Mouse (Mus musculus): Measurements from ENCODE around the gene Dctpp1. TPM values are rescaled to one million over a fixed set of nuclear protein-coding genes. Genes with fewer than 3 reads are reported as not detected.

Gene Dctpp1
- total RNA-seq, 2 experiments from 2014 or later = 27.9 to 29.5 TPM

DNA sequence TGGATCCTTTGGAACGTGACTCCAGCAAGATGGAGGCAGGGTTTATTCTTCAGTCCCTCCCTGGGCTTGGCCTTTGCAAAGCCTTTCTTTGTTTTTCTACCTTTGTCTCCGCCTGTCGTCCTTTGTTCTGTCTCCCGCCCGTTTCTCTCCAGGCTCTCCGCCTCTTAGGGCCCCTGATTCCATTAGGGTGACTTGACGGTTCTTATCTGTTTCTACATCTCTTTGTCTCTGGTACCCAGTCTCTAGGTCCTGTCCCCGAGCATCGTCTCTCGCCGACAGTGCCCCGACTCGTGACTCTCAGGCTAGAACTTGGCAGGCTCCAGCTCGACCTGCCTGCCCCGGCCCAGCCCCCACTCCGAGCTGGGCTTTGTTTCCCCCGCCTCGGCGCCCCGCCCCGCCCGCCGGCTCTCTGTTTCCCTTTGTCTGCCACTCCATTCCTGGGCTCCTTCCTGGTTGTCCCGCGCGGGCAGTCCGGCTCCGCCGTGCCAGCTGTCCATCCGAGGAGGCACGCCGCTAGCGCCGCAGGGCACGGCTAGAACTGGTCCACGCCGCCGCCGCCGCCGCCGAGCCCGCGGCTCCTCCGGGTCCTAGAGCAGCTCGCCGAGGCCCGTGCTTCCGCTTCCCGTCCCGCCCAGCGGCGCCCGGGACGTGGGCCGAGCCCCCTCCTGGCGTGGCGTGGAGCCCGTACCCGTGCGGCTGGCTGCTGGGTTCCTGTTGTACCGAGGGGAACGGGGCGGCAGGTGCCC, 27.7 kb downstream of the Dctpp1 start, which contains the start of the genes Zfp553 and Sept1:
Gene Zfp553 (plus strand): TSS at position 440 of the 746 bp plus-strand sequence.
Gene Sept1 (minus strand): TSS at position 509 of the 746 bp plus-strand sequence.
- peak; percentile 79 for DNase-seq (ENCODE audit: low spot score in 2 of 2)

- DNase-seq (ENCODE audit: low spot score in 2 of 2) = no peak
Measured at GRCm38 (mm10) chr7:127231826-127232621, 28.5 kb downstream of the Dctpp1 start.

- DNase-seq (ENCODE audit: low spot score in 2 of 2) = no peak
Measured at GRCm38 (mm10) chr7:127231376-127231775, 29.1 kb downstream of the Dctpp1 start.

GRCm38 (mm10) chr7:127228615-127229303, 31.8 kb downstream of the Dctpp1 start:
- peak; percentile 73 to 78 for DNase-seq (ENCODE audit: low spot score in 2 of 2)

- no peak for DNase-seq (ENCODE audit: low spot score in 2 of 2)
Measured at GRCm38 (mm10) chr7:127225147-127225995, 35.1 kb downstream of the Dctpp1 start.

GRCm38 (mm10) chr7:127224616-127225015, 35.9 kb downstream of the Dctpp1 start:
- DNase-seq (ENCODE audit: low spot score in 2 of 2) = no peak

DNA sequence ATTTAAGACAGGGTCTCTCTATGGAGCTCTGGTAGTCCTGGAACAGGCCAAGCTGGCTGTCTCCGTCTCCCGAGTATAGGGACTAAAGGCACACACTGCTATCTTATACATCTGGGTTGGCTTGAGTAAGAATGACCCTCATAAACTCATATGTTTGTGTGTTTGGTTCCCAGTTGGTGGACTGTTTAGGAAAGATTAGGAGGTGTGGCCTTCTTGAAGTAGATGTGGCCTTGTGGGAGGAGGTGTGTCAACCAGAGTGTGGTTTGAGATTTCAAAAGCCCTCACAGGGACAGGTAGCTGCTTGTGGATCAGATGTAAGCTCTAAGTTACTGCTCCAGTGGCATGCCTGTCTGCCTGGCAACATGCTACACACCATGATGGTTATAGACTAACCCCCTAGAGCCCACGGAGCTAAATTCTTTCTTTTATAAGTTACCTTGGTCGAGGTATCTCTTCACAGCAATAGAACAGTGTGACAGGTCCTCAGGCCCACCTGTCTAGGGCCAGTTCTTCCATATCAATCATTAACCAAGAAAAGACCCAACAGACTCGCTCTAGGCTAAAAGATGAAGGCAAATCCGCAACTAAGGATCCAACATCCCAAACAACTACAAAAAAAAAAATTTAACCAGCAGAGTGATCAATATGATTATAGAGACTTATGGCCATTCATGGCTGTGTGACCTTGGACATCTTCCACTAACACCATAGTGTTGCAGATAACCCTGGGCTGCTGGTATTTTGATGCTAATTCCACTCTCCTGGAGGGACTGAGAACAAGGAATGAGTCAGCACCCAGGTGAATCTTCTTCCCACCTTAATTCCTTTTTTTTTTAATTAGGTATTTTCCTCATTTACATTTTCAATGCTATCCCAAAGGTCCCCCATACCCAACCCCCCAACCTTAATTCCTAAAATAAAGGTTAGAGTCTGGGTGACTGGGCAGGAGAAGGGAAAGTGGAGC, 36.7 kb downstream of the Dctpp1 start:
- DNase-seq (ENCODE audit: low spot score in 2 of 2) = no peak

- no peak for DNase-seq (ENCODE audit: low spot score in 2 of 2)
Measured at GRCm38 (mm10) chr7:127223106-127223505, 37.4 kb downstream of the Dctpp1 start.

- no peak for DNase-seq (ENCODE audit: low spot score in 2 of 2)
Measured at GRCm38 (mm10) chr7:127220440-127220839, 40.1 kb downstream of the Dctpp1 start.

DNA sequence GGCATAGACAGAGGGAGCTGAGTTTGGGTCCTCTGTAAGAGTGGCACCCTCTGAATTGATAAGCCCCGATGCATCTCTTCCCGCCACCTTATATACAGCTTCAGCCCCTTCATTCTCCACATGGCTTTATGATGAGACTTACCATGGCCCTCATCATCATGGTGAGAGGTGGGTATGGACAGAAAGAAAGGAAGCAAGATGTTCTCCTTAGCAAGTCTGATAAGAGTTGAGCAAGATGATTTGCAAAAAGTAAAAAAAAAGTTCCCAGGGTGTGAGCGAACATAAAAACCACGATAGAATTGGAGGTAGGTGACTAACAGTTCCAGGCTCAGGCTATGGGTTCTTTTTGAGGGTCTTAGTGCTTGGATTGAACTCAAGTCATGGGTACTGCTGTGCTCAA, 41.8 kb downstream of the Dctpp1 start:
- DNase-seq (ENCODE audit: low spot score in 2 of 2) = no peak

GRCm38 (mm10) chr7:127217901-127218642, 42.4 kb downstream of the Dctpp1 start:
- no peak for DNase-seq (ENCODE audit: low spot score in 2 of 2)

DNA sequence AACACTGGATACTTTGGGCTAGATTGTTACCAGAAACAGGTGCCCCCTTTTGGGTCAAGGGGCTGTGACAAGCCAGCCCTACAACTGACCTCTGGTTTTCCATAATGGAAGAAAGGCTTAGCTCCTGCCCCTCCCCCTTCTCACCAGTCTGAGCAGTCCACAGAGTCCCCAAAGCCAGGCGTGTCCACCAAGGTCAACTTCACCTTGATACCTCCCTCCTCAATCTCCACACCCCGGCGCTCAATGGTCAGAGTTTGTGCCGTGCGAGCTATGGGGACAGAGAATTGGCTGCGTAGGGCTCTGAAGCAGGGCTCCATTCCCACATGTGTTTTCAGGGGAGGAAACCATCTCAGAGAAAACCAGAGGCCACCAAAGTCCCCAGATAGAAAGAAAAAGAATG, 43.0 kb downstream of the Dctpp1 start:
- DNase-seq (ENCODE audit: low spot score in 2 of 2) = no peak

DNA sequence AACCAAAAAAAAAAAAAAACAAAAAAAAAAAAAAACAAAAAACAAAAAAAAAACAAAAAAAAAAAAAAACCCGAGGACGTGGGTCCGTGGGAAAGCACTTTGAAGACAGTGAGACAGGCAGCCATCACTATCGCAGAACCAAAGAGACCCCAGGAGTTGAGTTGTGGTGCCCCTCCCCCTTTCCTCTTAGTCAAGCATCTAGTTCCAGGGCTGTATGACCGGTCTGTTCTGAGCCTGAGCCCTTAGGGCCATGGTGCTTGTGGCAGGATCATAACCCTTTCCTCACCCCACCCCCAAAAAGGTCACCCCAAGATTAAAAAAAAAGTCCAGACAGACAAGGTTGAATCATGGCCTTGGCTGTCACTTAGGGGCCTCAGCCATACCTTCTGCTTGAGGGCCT, 44.2 kb downstream of the Dctpp1 start:
- DNase-seq (ENCODE audit: low spot score in 2 of 2) = no peak

DNA sequence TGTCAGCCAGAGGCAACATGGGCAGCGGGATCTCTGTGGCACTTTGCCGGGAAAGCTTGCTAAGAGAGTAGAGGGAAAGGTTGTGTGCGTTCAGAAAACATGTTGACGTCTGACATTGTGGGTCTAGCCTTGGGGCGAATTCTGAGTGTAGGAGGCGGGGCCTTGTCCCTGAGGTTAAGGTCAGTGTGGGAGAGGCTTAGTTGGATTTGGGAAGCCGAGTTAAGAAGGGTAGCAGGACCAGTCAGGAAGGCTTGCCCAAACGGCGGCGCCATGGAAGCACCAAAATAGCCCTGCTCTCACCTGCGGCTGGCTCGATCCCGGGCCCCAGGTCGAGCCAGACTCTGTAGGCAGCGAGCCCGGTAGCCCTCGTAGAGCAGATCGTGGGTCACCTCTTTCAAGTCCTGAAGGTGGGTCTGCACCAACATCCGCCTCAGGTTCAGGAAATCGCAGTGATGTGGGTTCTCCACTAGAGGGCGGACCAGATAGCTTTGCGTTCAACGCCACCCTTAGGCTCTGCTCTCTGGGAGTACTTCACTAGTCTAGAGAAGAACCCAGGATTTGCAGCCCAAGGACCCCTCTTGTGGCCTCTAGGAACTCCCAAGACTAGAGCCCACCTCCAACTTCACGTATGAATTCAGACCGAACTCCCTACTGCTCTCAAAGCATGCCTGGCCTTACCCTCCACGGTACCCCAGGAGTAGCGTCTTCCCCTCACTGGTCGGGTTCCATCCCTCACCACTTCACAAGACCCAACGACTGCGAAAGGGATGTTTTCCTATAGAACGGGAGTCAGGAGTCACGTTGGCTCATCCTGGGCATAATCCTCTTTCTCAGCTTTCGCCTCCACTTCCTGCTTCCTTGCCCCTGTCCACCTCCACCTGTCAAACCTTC, 45.3 kb downstream of the Dctpp1 start:
- DNase-seq (ENCODE audit: low spot score in 2 of 2) = peak; percentile 38 to 49

DNA sequence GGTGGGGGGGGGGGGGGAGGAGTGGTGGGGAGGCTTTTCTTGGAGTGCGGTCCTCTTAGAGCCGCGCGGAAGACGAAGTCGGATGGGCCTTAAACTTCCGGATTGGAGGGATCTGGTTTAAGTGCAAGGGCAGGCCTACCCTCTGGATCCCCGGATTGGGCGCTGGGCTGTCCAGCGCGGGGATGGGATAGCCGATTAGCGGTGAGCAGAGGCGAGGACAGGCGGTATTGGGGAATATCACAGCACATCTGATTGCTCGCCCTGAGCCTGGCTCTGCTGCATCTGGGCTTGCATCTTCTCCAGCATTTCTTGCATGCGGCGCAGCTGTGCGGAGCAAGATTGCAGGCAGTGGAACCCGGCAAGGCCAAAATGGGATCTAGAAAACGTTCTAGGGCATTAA, 46.0 kb downstream of the Dctpp1 start:
- no peak for DNase-seq (ENCODE audit: low spot score in 2 of 2)

GRCm38 (mm10) chr7:127213930-127214329, 46.6 kb downstream of the Dctpp1 start:
- DNase-seq (ENCODE audit: low spot score in 2 of 2) = no peak

DNA sequence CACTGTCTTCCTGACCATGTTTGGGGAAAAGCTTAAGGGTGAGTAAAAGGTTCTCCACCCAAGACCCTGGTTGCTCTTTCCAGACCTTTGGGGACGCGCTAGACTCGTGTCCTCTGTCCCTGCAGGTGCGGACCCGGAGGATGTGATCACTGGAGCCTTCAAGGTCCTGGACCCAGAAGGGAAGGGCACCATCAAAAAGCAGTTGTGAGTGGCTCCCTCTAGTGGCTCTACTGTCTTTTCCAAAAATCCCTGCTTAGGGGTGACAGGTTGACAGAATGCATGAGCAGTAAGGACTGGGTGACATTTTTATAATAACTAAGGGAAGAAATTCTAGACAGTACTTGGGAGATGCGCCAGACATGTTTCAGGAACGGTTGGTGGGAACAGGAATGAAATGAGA, 47.0 kb downstream of the Dctpp1 start:
- DNase-seq (ENCODE audit: low spot score in 2 of 2) = no peak
